Mouse (Mus musculus): ENCODE data around the gene Son.
"Not testable (repeated sequence)": the region's sequence is repeated elsewhere in the genome, so short reads cannot be mapped to it uniquely, and the experiment has no call there.

Gene Son

GRCm38 (mm10) chr16:91639161-91639560, 8.1 kb upstream of the Son start:
- no peak for DNase-seq (ENCODE audit: low read depth, low spot score)

- no peak for DNase-seq (ENCODE audit: low read depth, low spot score)
These were observed 7.7 kb upstream of the Son start for GRCm38 (mm10) chr16:91639636-91640035.

- no peak for DNase-seq (ENCODE audit: low read depth, low spot score)
These were observed 7.1 kb upstream of the Son start for GRCm38 (mm10) chr16:91640171-91640570.

GRCm38 (mm10) chr16:91644901-91645300, 2.4 kb upstream of the Son start:
- DNase-seq (ENCODE audit: low read depth, low spot score) = no peak

GRCm38 (mm10) chr16:91645420-91645819, 1.9 kb upstream of the Son start:
- not testable (repeated sequence) for DNase-seq (ENCODE audit: low read depth, low spot score)

GRCm38 (mm10) chr16:91645995-91646602, 1.2 kb upstream of the Son start:
- DNase-seq (ENCODE audit: low read depth, low spot score) = no peak

GRCm38 (mm10) chr16:91646681-91647419, 456 bp upstream of the Son start, which contains the start of gene Gart:
Gene Gart, minus strand, starts transcription at chr16:91646952.
- DNase-seq (ENCODE audit: low read depth, low spot score) = peak; percentile 74

GRCm38 (mm10) chr16:91648220-91648550, 879 bp downstream of the Son start:
- peak; percentile 43 for DNase-seq (ENCODE audit: low read depth, low spot score)

- no peak for DNase-seq (ENCODE audit: low read depth, low spot score)
These were observed 1.9 kb downstream of the Son start for GRCm38 (mm10) chr16:91649246-91649645.

- no peak for DNase-seq (ENCODE audit: low read depth, low spot score)
These were observed 2.5 kb downstream of the Son start for GRCm38 (mm10) chr16:91649781-91650180.

- no peak for DNase-seq (ENCODE audit: low read depth, low spot score)
These were observed 4.9 kb downstream of the Son start for GRCm38 (mm10) chr16:91652191-91652590.

GRCm38 (mm10) chr16:91655285-91655684, 8.0 kb downstream of the Son start:
- no peak for DNase-seq (ENCODE audit: low read depth, low spot score)

- DNase-seq (ENCODE audit: low read depth, low spot score) = no peak
These were observed 10.0 kb downstream of the Son start for GRCm38 (mm10) chr16:91657285-91657684.

GRCm38 (mm10) chr16:91658471-91658870, 11.2 kb downstream of the Son start:
- no peak for DNase-seq (ENCODE audit: low read depth, low spot score)

- no peak for DNase-seq (ENCODE audit: low read depth, low spot score)
These were observed 12.5 kb downstream of the Son start for GRCm38 (mm10) chr16:91659798-91660197.

- no peak for DNase-seq (ENCODE audit: low read depth, low spot score)
These were observed 14.1 kb downstream of the Son start for GRCm38 (mm10) chr16:91661397-91661796.

GRCm38 (mm10) chr16:91662336-91662735, 15.0 kb downstream of the Son start:
- no peak for DNase-seq (ENCODE audit: low read depth, low spot score)

- DNase-seq (ENCODE audit: low read depth, low spot score) = no peak
These were observed 16.5 kb downstream of the Son start for GRCm38 (mm10) chr16:91663795-91664194.

GRCm38 (mm10) chr16:91674500-91674899, 27.2 kb downstream of the Son start:
- DNase-seq (ENCODE audit: low read depth, low spot score) = no peak

GRCm38 (mm10) chr16:91678147-91678911, 31.0 kb downstream of the Son start:
- no peak for DNase-seq (ENCODE audit: low read depth, low spot score)

GRCm38 (mm10) chr16:91680656-91681055, 33.4 kb downstream of the Son start:
- DNase-seq (ENCODE audit: low read depth, low spot score) = no peak

- DNase-seq (ENCODE audit: low read depth, low spot score) = no peak
These were observed 38.2 kb downstream of the Son start for GRCm38 (mm10) chr16:91685526-91685925.

GRCm38 (mm10) chr16:91686369-91686768, 39.1 kb downstream of the Son start:
- no peak for DNase-seq (ENCODE audit: low read depth, low spot score)

Data from retina, postnatal 7 days (tissue).